Mouse (Mus musculus): ENCODE data around the gene Cnga3. TPM values are rescaled to one million over a fixed set of nuclear protein-coding genes. Genes with fewer than 3 reads are reported as not detected.
A peak's percentile ranks its signal among the peaks of the same experiment; 100 is the strongest.

Gene Cnga3
- total and polyA plus RNA-seq, 3 experiments: 0.08 to 0.36 (median 0.30) TPM

- Histone ChIP-seq H3K36me3 (replicated peaks in 1 of 2; ENCODE audit: control insufficient read depth in 1 of 2, insufficient read depth in 1 of 2, low read length in 1 of 2) (no peaks in the 10 kb centered on the region), H3K79me2 (replicated peaks; ENCODE audit: control insufficient read depth, extremely low read depth, insufficient read depth, poor library complexity, severe bottlenecking) (no peaks in the 10 kb centered on the region), H3K9me3 (replicated peaks; ENCODE audit: low read length) (no peaks in the 10 kb centered on the region), H3K4me1 (ENCODE audit: control insufficient read depth in 1 of 2, insufficient read depth in 2 of 2) (peaks cover 15 to 69% of the 10 kb centered on the region in 2 experiments), H3K9ac (ENCODE audit: insufficient read depth, low read depth) (no peak overlapping the region), H3K4me3 (replicated peaks in 1 of 3; ENCODE audit: low read depth in 2 of 3, low read length in 2 of 3, poor library complexity in 1 of 3) (no peak overlapping the region), H3K4me2 (ENCODE audit: insufficient read depth, low read depth, poor library complexity, severe bottlenecking) (no peak overlapping the region), H3K27me3 (replicated peaks) (no peaks in the 10 kb centered on the region), H3K27ac (ENCODE audit: insufficient read depth, low read depth) (no peak overlapping the region)
- no peak for DNase-seq (ENCODE audit: extremely low read depth)
- TF ChIP-seq RCOR1 (conservative IDR thresholded peaks at IDR 0.05; ENCODE audit: low read depth, low read length): no peak
- TF ChIP-seq CHD2 (IDR thresholded peaks at IDR 0.05; ENCODE audit: low read length): no peak
- peak in 1 of 2 experiments; percentile 6; a peak in 1 of 4 replicates for TF ChIP-seq CTCF (conservative IDR thresholded peaks at IDR 0.05 in 1 of 2, IDR thresholded peaks at IDR 0.05 in 1 of 2; ENCODE audit: low read depth in 2 of 2, low read length in 2 of 2)
- no peak for TF ChIP-seq HCFC1 (IDR thresholded peaks at IDR 0.05; ENCODE audit: low read depth, low read length)
- TF ChIP-seq USF1 (IDR thresholded peaks at IDR 0.05; ENCODE audit: low read depth, low read length): no peak
- dilution Hi-C loops (cut with MboI; ENCODE audit: extremely low pct_ligation_motif_present, extremely low pct_unique_long_range_greater_than_20kb, low sequenced_read_pairs) (no loop called here), in situ Hi-C loops (cut with MboI; ENCODE audit: low pct_ligation_motif_present, low pct_unique_long_range_greater_than_20kb, low sequenced_read_pairs) (no loop called here)
Observed at GRCm38 (mm10) chr1:37307586-37307985, 93.4 kb downstream of the Cnga3 start.

DNA sequence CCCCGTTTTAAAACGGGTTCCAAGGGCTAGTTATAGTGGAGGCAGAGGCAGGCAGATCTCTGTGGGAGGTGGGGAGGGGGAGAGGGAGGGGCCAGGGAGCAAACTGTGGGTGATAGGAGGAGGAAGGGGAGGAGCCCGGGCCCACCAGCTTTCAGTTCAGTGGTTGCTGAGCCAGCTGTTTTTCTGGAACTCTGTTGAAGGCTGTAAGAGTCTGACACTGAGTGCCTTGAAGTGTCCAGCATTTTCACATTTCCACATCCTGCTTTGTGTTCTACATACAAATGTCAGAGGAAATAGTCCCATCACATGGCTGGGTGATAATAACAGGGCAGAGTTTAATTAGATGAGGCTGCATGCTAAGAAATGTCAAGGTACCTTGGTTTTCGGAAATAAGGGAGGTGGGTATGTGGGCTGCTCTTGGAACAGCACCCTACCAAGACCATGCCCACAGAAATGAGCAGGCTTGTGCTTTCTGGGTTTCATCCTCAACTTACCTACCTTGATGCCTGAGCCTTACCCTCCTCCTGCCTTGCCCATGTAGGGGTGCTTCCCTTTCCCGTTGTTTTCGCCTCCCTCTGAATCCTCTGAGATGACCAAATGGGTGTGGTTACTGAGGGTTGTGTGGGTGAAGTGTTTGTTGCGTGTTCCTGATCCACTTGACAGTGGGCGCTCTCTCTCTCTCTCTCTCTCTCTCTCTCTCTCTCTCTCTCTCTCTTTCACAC, 93.9 kb downstream of the Cnga3 start:
- Histone ChIP-seq H3K4me1 (ENCODE audit: control insufficient read depth in 1 of 2, insufficient read depth in 2 of 2) (peaks cover 20 to 75% of the 10 kb centered on the region in 2 experiments), H3K4me3 (replicated peaks in 1 of 3; ENCODE audit: low read depth in 2 of 3, low read length in 2 of 3, poor library complexity in 1 of 3) (no peak overlapping the region)
- dilution Hi-C loops (cut with MboI; ENCODE audit: extremely low pct_ligation_motif_present, extremely low pct_unique_long_range_greater_than_20kb, low sequenced_read_pairs): no loop called here

DNA sequence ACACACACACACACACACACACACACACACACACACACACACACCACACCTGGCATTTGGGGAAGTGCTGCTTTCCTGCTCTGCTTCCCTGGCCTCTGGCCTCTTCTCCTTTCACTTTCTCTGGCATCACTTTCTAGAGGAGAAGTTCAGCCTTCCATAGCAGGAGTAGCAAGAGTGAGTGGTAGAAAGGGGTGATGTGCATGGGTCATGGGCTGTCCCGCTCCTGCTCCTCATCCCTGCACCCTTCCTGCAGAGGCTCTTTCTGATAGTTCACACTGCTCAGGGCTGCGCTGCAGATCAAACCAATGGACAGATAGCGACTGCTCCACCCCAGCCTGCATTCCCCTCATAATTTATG, 94.5 kb downstream of the Cnga3 start:
- dilution Hi-C loops (cut with MboI; ENCODE audit: extremely low pct_ligation_motif_present, extremely low pct_unique_long_range_greater_than_20kb, low sequenced_read_pairs): no loop called here

More for the DNA sequence above, 93.9 kb downstream of the Cnga3 start:
- TF ChIP-seq MAFK (IDR thresholded peaks at IDR 0.05; ENCODE audit: insufficient replicate concordance, low read length): peak; percentile 61; the same call in 1 of the 2 replicates
- TF ChIP-seq USF2 (conservative IDR thresholded peaks at IDR 0.05; ENCODE audit: low read depth, low read length): no peak
- in situ Hi-C loops (cut with MboI; ENCODE audit: low pct_ligation_motif_present, low pct_unique_long_range_greater_than_20kb, low sequenced_read_pairs): no loop called here
- H3K36me3 ChIP-seq (replicated peaks in 1 of 2; ENCODE audit: control insufficient read depth in 1 of 2, insufficient read depth in 1 of 2, low read length in 1 of 2): peaks cover 0 to 1% of the 10 kb centered on the region in 2 experiments
- no peak for DNase-seq (ENCODE audit: extremely low read depth)
- no peak overlapping the region for H3K27ac ChIP-seq (ENCODE audit: insufficient read depth, low read depth)
- H3K9ac ChIP-seq (ENCODE audit: insufficient read depth, low read depth): no peak overlapping the region
- no peaks in the 10 kb centered on the region for H3K79me2 ChIP-seq (replicated peaks; ENCODE audit: control insufficient read depth, extremely low read depth, insufficient read depth, poor library complexity, severe bottlenecking)
- no peaks in the 10 kb centered on the region for H3K9me3 ChIP-seq (replicated peaks; ENCODE audit: low read length)
- H3K27me3 ChIP-seq (replicated peaks): no peaks in the 10 kb centered on the region
- H3K4me2 ChIP-seq (ENCODE audit: insufficient read depth, low read depth, poor library complexity, severe bottlenecking): no peak overlapping the region

More for the DNA sequence above, 94.5 kb downstream of the Cnga3 start:
- TF ChIP-seq CHD1 (IDR thresholded peaks at IDR 0.05; ENCODE audit: low read depth, low read length) (no peak), EP300 (IDR thresholded peaks at IDR 0.05; ENCODE audit: low read length) (no peak), NELFE (IDR thresholded peaks at IDR 0.05; ENCODE audit: low read depth, low read length) (no peak), MAZ (IDR thresholded peaks at IDR 0.05; ENCODE audit: low read depth, low read length) (no peak), IRF4 (IDR thresholded peaks at IDR 0.05; ENCODE audit: low read depth, low read length) (no peak), NRF1 (IDR thresholded peaks at IDR 0.05; ENCODE audit: low read depth, low read length) (no peak), CHD2 (IDR thresholded peaks at IDR 0.05; ENCODE audit: low read length) (no peak), ZNF384 (IDR thresholded peaks at IDR 0.05; ENCODE audit: low read depth, low read length) (no peak), ETS1 (conservative IDR thresholded peaks at IDR 0.05; ENCODE audit: low read depth, low read length) (no peak), RCOR1 (conservative IDR thresholded peaks at IDR 0.05; ENCODE audit: low read depth, low read length) (no peak), HCFC1 (IDR thresholded peaks at IDR 0.05; ENCODE audit: low read depth, low read length) (no peak), E2F4 (IDR thresholded peaks at IDR 0.05; ENCODE audit: insufficient replicate concordance, low read depth, low read length) (no peak), MEF2A (IDR thresholded peaks at IDR 0.05; ENCODE audit: borderline replicate concordance, low read depth, low read length) (no peak), JUN (IDR thresholded peaks at IDR 0.05; ENCODE audit: insufficient read depth, low read depth, low read length) (no peak), POLR2A (IDR thresholded peaks at IDR 0.05; ENCODE audit: low read depth, low read length) (no peak)
- no peak for DNase-seq (ENCODE audit: extremely low read depth)
- Histone ChIP-seq H3K27ac (ENCODE audit: insufficient read depth, low read depth) (no peak overlapping the region), H3K36me3 (replicated peaks in 1 of 2; ENCODE audit: control insufficient read depth in 1 of 2, insufficient read depth in 1 of 2, low read length in 1 of 2) (peaks cover 0 to 1% of the 10 kb centered on the region in 2 experiments), H3K79me2 (replicated peaks; ENCODE audit: control insufficient read depth, extremely low read depth, insufficient read depth, poor library complexity, severe bottlenecking) (no peaks in the 10 kb centered on the region), H3K9me3 (replicated peaks; ENCODE audit: low read length) (no peaks in the 10 kb centered on the region), H3K4me2 (ENCODE audit: insufficient read depth, low read depth, poor library complexity, severe bottlenecking) (no peak overlapping the region), H3K27me3 (replicated peaks) (no peaks in the 10 kb centered on the region), H3K4me1 (ENCODE audit: control insufficient read depth in 1 of 2, insufficient read depth in 2 of 2) (peaks cover 20 to 76% of the 10 kb centered on the region in 2 experiments), H3K4me3 (replicated peaks in 1 of 3; ENCODE audit: low read depth in 2 of 3, low read length in 2 of 3, poor library complexity in 1 of 3) (no peak overlapping the region), H3K9ac (ENCODE audit: insufficient read depth, low read depth) (no peak overlapping the region)
- in situ Hi-C loops (cut with MboI; ENCODE audit: low pct_ligation_motif_present, low pct_unique_long_range_greater_than_20kb, low sequenced_read_pairs): no loop called here
